Mouse (Mus musculus): ENCODE results near the gene Gas2. TPM values are rescaled to one million over a fixed set of nuclear protein-coding genes. Genes with fewer than 3 reads are reported as not detected.

The Gas2 gene
- 18.9 and 45.6 TPM in 2 replicates for polyA plus RNA-seq (2012; rRNA removed)

GRCm38 (mm10) chr7:51861250-51862096 is at the start of gene Gas2:
Gene Gas2, plus strand, starts transcription at chr7:51862015.

GRCm38 (mm10) chr7:51862097-51862492 is 280 bp downstream of the Gas2 start, which contains the start of gene Fancf:
Gene Fancf, minus strand, starts transcription at chr7:51862267.

GRCm38 (mm10) chr7:52005511-52006295 is 143.9 kb downstream of the Gas2 start, which contains the start of gene Svip:
Gene Svip, minus strand, starts transcription at chr7:52006018.

GRCm38 (mm10) chr7:52015628-52016027 is 153.8 kb downstream of the Gas2 start, which contains the start of gene 1700015G11Rik:
Gene 1700015G11Rik, minus strand, starts transcription at chr7:52015728.

Other genes with a start within 250 kb of the Gas2 start
- gene Slc17a6, start 240.0 kb upstream of the Gas2 start, polyA plus RNA-seq (2012; rRNA removed) = 18.9 and 19.4 TPM in 2 replicates
- 12.0 and 15.0 TPM in 2 replicates for gene Fancf, start 252 bp downstream of the Gas2 start, polyA plus RNA-seq (2012; rRNA removed)
- 6.9 and 10.3 TPM in 2 replicates for gene Svip, start 144.0 kb downstream of the Gas2 start, polyA plus RNA-seq (2012; rRNA removed)
- gene 1700015G11Rik, start 153.7 kb downstream of the Gas2 start, polyA plus RNA-seq (2012; rRNA removed) = not detected in 2 replicates